Mouse (Mus musculus): ENCODE results near the gene Gm21958.

DNA sequence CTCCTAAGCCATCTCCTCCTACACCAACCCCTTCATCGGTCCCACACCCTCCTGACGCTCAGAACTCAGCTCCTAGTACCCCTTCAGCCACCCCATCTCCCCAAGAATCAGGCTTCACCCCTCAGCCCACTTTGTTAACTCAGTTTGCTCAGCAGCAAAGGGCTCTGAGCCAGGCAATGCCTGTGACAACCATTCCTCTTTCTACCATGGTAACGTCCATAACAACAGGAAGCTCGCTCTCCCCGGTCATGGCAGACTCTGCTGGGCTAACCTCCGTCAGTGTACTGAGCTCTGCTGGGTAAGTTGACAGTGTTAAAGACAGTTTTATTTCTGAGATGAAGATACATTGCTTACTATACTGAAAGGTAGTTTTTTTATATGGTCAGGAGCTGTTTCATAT, 3.2 kb upstream of the Gm21958 start:
- TF ChIP-seq MAX (IDR thresholded peaks at IDR 0.05) (no peak), CTCF (IDR thresholded peaks at IDR 0.05; ENCODE audit: control insufficient read depth, insufficient read depth, insufficient read length) (no peak)
